Mouse (Mus musculus) stomach, embryonic 14.5 days (tissue): ENCODE measurements around the gene Reg3a. TPM values are rescaled to one million over a fixed set of nuclear protein-coding genes. Genes with fewer than 3 reads are reported as not detected.
"Not testable (repeated sequence)": the region's sequence is repeated elsewhere in the genome, so short reads cannot be mapped to it uniquely, and the experiment has no call there.

Source experiments
- ATAC-seq: fragments of 200-750 bp; cut with Nextera tagmentation; 2 replicates; pipeline ENCODE4 v1.8.0; 2017; ENCODE audit warnings: low read depth, moderate TSS enrichment; ENCODE audit not compliant: insufficient number of reproducible peaks, insufficient read depth, low FRiP score
- H3K27ac ChIP-seq: fragments of 300-500 bp; sonication (generic); 2 replicates; pipeline ENCODE4 v1.5.1; 2014; ENCODE audit warnings: mild to moderate bottlenecking, low read length, moderate library complexity, mixed read lengths
- H3K27me3 ChIP-seq: fragments of 300-500 bp; sonication (generic); 2 replicates; pipeline ENCODE4 v1.6.1; 2014; ENCODE audit warnings: low read length, control low read depth, mixed read lengths; ENCODE audit not compliant: control insufficient read depth, insufficient read depth
- H3K36me3 ChIP-seq: fragments of 300-500 bp; sonication (generic); 2 replicates; pipeline ENCODE4 v1.6.1; 2014; ENCODE audit warnings: mild to moderate bottlenecking, control low read depth, low read length, moderate library complexity, mixed read lengths; ENCODE audit not compliant: control insufficient read depth, insufficient read depth
- H3K4me1 ChIP-seq: fragments of 300-500 bp; sonication (generic); 2 replicates; pipeline ENCODE4 v1.6.1; 2014; ENCODE audit warnings: low read length, control low read depth, mixed read lengths; ENCODE audit not compliant: control insufficient read depth, insufficient read depth
- H3K4me2 ChIP-seq: fragments of 300-500 bp; sonication (generic); replicated peaks from 2 replicates; pipeline ENCODE4 v1.6.1; 2014; ENCODE audit warnings: low read depth, low read length, control low read depth
- H3K4me3 ChIP-seq: fragments of 300-500 bp; sonication (generic); 2 replicates; pipeline ENCODE4 v1.5.1; 2014; ENCODE audit warnings: low read depth, low read length, control low read depth
- H3K9ac ChIP-seq: fragments of 300-500 bp; sonication (generic); replicated peaks from 2 replicates; pipeline ENCODE4 v1.6.1; 2014; ENCODE audit warnings: low read depth, mild to moderate bottlenecking, control low read depth, low read length, moderate library complexity, mixed read lengths
- H3K9me3 ChIP-seq: fragments of 300-500 bp; sonication (generic); 2 replicates; pipeline ENCODE4 v1.6.1; 2016; ENCODE audit warnings: low read depth, low read length, control low read depth; ENCODE audit not compliant: control insufficient read depth
- WGBS: fragments of 180-500 bp; shearing (Covaris S2); extraction: QIAGEN DNeasy Blood & Tissue Kit; methylation state at CpG from one replicate; pipeline ENCODE4 v1.1.7; 2014; 5-methylcytosine and 5-hydroxymethylcytosine counted together
- polyA plus RNA-seq: library from polyadenylated mRNA; unstranded; fragments of >200 nt; fragmentation: Nextera tagmentation; extraction: Ambion mirVana; gene quantifications from 2 replicates; pipeline ENCODE4 v1.2.1, GENCODE M21; 2014

Reg3a gene
- not detected in 2 replicates for polyA plus RNA-seq

DNA sequence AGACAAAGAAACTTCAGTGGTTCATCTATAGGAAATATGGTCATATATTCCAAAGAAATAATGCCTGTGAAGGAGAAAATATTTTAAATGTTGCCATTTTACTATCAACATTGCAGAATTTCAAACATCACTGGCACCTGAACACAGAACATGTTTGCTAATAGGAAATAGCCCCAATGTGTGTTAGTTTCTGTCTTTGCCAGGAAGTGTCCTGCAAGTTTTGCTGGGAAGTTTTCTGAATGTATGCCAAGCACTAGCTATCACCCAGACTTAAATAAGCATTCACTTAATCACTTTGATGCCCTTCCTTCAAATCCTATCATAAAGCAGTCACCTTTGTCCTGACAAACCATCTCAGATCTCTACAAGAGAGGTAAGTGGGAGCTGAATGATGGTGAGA, at the start of gene Reg3a:
Gene Reg3a (plus strand): TSS at position 301 of the 400 bp plus-strand sequence.
- Histone ChIP-seq H3K4me3 (no peak within 1 kb of the TSS), H3K9ac (no peak within 1 kb of the TSS), H3K27ac (no peak within 1 kb of the TSS), H3K4me2 (no peak within 1 kb of the TSS), H3K4me1 (no peaks in the 10 kb centered on the region), H3K9me3 (no peaks in the 10 kb centered on the region), H3K36me3 (no peaks in the 10 kb centered on the region), H3K27me3 (no peaks in the 10 kb centered on the region)
- no peak for ATAC-seq

DNA sequence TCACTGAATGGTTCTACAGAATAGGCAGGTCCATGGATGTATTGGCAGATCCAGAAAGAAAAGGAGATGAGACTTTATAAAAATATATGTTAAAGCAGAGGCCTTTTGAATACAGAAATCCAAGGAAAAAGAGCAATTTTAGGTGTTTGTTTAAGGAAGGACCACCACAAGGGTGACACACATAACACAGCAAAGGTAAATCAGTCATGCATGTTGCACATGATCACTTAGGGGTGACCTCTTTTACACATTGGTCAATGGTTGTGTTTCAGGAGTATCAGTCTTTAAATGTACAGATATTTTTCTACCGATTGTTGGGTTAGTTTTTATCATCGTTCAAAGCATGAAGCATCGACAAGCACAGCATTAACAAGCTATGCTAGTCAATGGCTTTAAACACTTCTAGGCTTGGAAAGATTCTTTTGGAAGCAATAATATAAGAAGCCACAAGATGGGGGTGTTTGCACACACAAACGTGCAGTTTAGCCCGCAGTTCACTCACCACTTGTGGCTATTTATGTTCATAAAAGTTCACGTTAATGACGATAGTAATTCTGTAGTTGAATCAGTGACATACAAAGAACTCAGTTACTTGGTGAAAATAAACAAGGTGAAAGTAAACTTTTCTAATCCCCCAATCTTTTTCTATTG, 48.5 kb upstream of the Reg3a start:
- no peak overlapping the region for H3K27ac ChIP-seq
- no peaks in the 10 kb centered on the region for H3K4me1 ChIP-seq
- WGBS: 29% methylated on average over 7 of the region's 7 CpGs
- H3K27me3 ChIP-seq: no peaks in the 10 kb centered on the region
- H3K9me3 ChIP-seq: no peaks in the 10 kb centered on the region
- H3K9ac ChIP-seq: no peak overlapping the region
- H3K4me3 ChIP-seq: no peak overlapping the region
- no peak overlapping the region for H3K4me2 ChIP-seq
- H3K36me3 ChIP-seq: no peaks in the 10 kb centered on the region
- no peak for ATAC-seq

DNA sequence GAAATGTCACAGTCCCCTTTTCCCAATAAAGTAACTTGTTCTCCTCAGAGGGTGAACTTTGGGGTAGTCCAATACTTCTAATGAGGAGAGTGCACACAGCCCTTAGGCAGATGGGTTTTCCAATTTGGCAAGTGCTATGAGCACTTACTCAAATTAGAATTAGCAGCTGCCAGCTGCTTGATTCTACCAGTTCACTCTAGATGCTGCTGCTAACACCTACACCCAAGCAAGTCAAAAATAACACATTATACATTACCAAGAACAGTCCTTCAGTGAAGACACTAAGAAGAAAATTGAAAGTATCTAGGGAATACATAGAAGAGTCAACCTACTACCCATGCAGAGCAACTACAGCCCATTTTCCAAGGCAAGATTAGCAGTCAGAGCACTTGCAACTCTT, 40.2 kb upstream of the Reg3a start:
- Histone ChIP-seq H3K9me3 (no peaks in the 10 kb centered on the region), H3K9ac (no peak overlapping the region), H3K4me1 (no peaks in the 10 kb centered on the region), H3K4me2 (no peak overlapping the region), H3K4me3 (no peak overlapping the region), H3K27ac (no peak overlapping the region), H3K27me3 (no peaks in the 10 kb centered on the region), H3K36me3 (no peaks in the 10 kb centered on the region)
- no peak for ATAC-seq

DNA sequence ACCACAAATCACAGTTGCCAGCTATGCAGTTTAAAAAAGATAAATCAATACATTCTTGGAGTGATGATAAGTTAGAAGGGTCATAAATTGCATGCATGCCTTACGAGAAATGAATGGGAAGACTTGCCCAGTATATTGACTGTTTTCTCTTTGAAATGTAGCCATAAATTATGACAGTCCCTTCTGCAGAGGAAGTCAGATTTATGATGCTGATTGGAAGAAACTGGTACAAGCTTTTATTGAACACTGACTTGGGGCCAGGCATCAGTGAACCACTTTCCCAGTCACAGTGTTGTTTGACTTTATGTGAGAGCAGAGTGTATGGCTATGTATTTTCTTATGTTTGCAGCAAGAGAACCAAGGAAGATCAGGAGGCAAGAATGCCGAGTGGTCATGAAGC, 38.8 kb upstream of the Reg3a start:
- no peak overlapping the region for H3K4me2 ChIP-seq
- ATAC-seq: no peak
- H3K27ac ChIP-seq: no peak overlapping the region
- 58% methylated on average over 2 of the region's 2 CpGs for WGBS
- no peak overlapping the region for H3K4me3 ChIP-seq
- no peaks in the 10 kb centered on the region for H3K4me1 ChIP-seq
- no peaks in the 10 kb centered on the region for H3K27me3 ChIP-seq
- no peak overlapping the region for H3K9ac ChIP-seq
- no peaks in the 10 kb centered on the region for H3K9me3 ChIP-seq
- no peaks in the 10 kb centered on the region for H3K36me3 ChIP-seq

DNA sequence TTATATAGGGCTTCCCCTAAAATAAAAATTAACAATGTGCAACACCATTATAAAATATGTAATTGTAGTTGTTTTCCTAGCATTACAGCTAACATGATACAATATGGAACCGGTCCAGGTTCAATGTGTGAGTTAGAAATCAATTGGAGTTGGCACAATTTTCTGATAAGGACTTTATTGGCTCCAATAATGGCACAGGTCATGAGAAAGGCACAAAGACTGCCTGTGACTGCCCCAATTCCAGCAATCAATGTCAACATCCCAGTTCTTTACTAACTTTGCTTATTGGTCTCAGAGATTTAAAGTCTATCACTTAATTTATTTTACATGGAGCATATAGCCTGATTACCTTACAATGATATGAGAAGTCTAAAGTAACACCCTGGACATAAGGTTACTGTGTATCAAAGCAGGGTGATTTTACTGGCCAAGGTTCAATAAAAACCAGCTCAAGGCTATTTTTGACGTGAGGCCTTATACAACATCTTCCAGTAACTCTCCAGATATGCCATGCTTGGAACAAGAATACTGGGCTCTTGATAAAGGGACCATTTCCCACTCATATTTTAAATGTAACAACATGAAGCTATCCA, 18.4 kb upstream of the Reg3a start:
- H3K4me1 ChIP-seq: no peaks in the 10 kb centered on the region
- H3K4me3 ChIP-seq: no peak overlapping the region
- H3K27ac ChIP-seq: no peak overlapping the region
- no peaks in the 10 kb centered on the region for H3K9me3 ChIP-seq
- no peak overlapping the region for H3K9ac ChIP-seq
- no peak overlapping the region for H3K4me2 ChIP-seq
- no peaks in the 10 kb centered on the region for H3K27me3 ChIP-seq
- H3K36me3 ChIP-seq: no peaks in the 10 kb centered on the region
- 64% methylated on average over 2 of the region's 2 CpGs for WGBS
- ATAC-seq: no peak

DNA sequence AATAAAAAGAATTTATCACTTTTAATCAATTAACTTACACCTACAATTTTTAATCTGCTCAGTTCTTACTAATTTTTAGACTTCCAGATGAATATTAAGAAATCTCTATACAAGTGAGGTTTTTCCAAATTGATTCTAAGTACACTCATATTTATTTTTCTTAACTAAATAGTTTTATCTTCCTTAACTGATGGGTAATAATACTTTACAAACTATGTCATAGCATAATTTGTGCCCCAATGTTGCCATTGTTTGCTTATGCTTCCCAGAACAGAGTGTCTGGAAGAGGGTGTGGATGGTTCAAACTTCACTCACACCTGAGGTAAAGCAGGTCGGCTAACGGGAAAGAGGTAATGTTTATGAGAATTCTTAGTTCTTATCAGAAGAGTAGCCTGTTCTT, 10.2 kb upstream of the Reg3a start, which contains the start of gene Reg3b:
Gene Reg3b (plus strand): TSS at position 301 of the 400 bp plus-strand sequence.
- Histone ChIP-seq H3K27me3 (no peaks in the 10 kb centered on the region), H3K27ac (no peak within 1 kb of the TSS), H3K4me2 (no peak within 1 kb of the TSS), H3K36me3 (no peaks in the 10 kb centered on the region), H3K4me3 (no peak within 1 kb of the TSS), H3K4me1 (no peaks in the 10 kb centered on the region), H3K9me3 (no peaks in the 10 kb centered on the region), H3K9ac (no peak within 1 kb of the TSS)
- WGBS: 69% methylated on average over 2 of the region's 2 CpGs
- ATAC-seq: no peak

DNA sequence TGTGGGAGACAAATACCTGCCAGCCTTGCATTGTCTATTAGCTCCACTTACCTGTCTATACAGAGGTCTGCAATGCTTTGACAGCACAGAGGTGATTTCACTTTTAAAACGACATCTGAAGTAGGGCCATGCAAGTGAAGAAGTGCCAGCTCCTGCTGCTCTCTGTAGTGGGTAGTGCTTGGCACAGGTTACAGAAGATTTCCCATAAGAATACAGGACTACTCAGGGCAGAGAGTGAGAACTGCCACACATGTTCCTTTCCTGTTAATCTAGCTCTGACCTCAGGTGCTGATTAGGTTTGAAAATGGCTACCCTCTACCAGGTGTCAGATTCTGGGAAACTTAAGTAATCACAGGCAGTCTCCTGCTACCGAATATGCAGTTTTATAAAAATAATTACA, 1.7 kb upstream of the Reg3a start, which contains the start of gene Reg3d:
Gene Reg3d (minus strand): TSS at position 101 of the 400 bp plus-strand sequence.
- no peak within 1 kb of the TSS for H3K27ac ChIP-seq
- no peak within 1 kb of the TSS for H3K9ac ChIP-seq
- no peaks in the 10 kb centered on the region for H3K9me3 ChIP-seq
- 72% methylated on average over 2 of the region's 2 CpGs for WGBS
- H3K4me1 ChIP-seq: no peaks in the 10 kb centered on the region
- no peak for ATAC-seq
- H3K27me3 ChIP-seq: no peaks in the 10 kb centered on the region
- no peaks in the 10 kb centered on the region for H3K36me3 ChIP-seq
- H3K4me3 ChIP-seq: no peak within 1 kb of the TSS
- H3K4me2 ChIP-seq: no peak within 1 kb of the TSS

DNA sequence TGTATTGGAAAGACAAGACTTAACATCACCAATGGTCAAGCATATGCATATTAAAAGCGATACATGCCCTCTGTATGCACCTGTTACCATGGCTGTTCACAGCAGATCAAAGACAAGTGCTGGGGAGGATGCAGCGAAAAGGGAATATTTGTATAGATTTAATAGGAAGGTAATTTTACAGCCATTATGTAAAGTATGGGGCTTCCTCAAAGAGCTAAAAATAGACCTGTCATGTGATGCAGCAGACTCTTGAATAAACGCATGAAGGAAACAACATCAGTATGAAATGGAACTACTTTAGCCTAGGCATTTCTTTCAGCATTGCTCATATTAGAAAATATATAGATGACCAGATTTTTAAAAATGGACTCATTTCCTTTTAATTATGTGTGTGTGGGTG, 5.1 kb downstream of the Reg3a start:
- H3K4me1 ChIP-seq: no peaks in the 10 kb centered on the region
- H3K9ac ChIP-seq: no peak overlapping the region
- no peaks in the 10 kb centered on the region for H3K9me3 ChIP-seq
- WGBS: 80% methylated on average over 3 of the region's 3 CpGs
- H3K36me3 ChIP-seq: no peaks in the 10 kb centered on the region
- no peak overlapping the region for H3K4me2 ChIP-seq
- H3K27me3 ChIP-seq: no peaks in the 10 kb centered on the region
- H3K4me3 ChIP-seq: no peak overlapping the region
- no peak for ATAC-seq
- no peak overlapping the region for H3K27ac ChIP-seq

DNA sequence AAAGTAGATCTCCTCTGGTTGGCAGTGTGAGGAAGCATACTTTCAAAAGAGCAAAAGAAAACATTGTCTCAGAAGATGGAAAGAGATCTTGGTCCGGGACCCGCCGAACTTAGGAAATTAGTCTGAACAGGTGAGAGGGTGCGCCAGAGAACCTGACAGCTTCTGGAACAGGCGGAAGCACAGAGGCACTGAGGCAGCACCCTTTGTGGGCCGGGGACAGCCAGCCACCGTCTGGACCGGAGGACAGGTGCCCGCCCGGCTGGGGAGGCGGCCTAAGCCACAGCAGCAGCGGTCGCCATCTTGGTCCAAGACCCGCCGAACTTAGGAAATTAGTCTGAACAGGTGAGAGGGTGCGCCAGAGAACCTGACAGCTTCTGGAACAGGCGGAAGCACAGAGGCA, 14.8 kb downstream of the Reg3a start, which contains the start of gene Reg2:
Gene Reg2 (plus strand): TSS at position 301 of the 400 bp plus-strand sequence.
- not testable (repeated sequence) for ATAC-seq, H3K36me3 ChIP-seq, H3K4me1 ChIP-seq, H3K9ac ChIP-seq, H3K27me3 ChIP-seq, H3K27ac ChIP-seq, H3K4me3 ChIP-seq, H3K4me2 ChIP-seq, H3K9me3 ChIP-seq
- 98% methylated on average over 4 of the region's 17 CpGs for whole genome bisulfite sequencing
